Mouse (Mus musculus) midbrain, embryonic 15.5 days (tissue): ENCODE results near the gene Bud23. TPM values are rescaled to one million over a fixed set of nuclear protein-coding genes. Genes with fewer than 3 reads are reported as not detected.
"Not testable (repeated sequence)": the region's sequence is repeated elsewhere in the genome, so short reads cannot be mapped to it uniquely, and the experiment has no call there.

Source experiments
- ATAC-seq: fragments of 200-750 bp; cut with Nextera tagmentation; replicated peaks from 2 replicates; pipeline ENCODE4 v1.8.0; 2017; ENCODE audit warnings: moderate TSS enrichment
- H3K27ac ChIP-seq: fragments of 300-500 bp; sonication (generic); 2 replicates; pipeline ENCODE4 v1.5.1; 2015; ENCODE audit warnings: mild to moderate bottlenecking, inconsistent platforms
- H3K27me3 ChIP-seq: fragments of 300-500 bp; sonication (generic); replicated peaks from 2 replicates; pipeline ENCODE4 v1.6.1; 2015; ENCODE audit warnings: inconsistent platforms
- H3K36me3 ChIP-seq: fragments of 300-500 bp; sonication (generic); replicated peaks from 2 replicates; pipeline ENCODE4 v1.6.1; 2015; ENCODE audit warnings: inconsistent platforms
- H3K4me1 ChIP-seq: fragments of 300-500 bp; sonication (generic); 2 replicates; pipeline ENCODE4 v1.6.1; 2015; ENCODE audit warnings: inconsistent platforms
- H3K4me2 ChIP-seq: fragments of 300-500 bp; sonication (generic); 2 replicates; pipeline ENCODE4 v1.6.1; 2015; ENCODE audit warnings: inconsistent platforms, mild to moderate bottlenecking, moderate library complexity
- H3K4me3 ChIP-seq: fragments of 300-500 bp; sonication (generic); 2 replicates; pipeline ENCODE4 v1.5.1; 2015; ENCODE audit warnings: mild to moderate bottlenecking, inconsistent platforms
- H3K9ac ChIP-seq: fragments of 300-500 bp; sonication (generic); 2 replicates; pipeline ENCODE4 v1.6.1; 2015; ENCODE audit warnings: mild to moderate bottlenecking, inconsistent platforms
- H3K9me3 ChIP-seq: fragments of 300-500 bp; sonication (generic); 2 replicates; pipeline ENCODE4 v1.6.1; 2016; ENCODE audit warnings: inconsistent platforms
- WGBS: fragments of 180-500 bp; shearing (Covaris S2); methylation state at CpG from one replicate; pipeline ENCODE4 v1.1.7; 2015; ENCODE audit warnings: mixed read lengths; 5-methylcytosine and 5-hydroxymethylcytosine counted together
- polyA plus RNA-seq: library from polyadenylated mRNA; unstranded; fragments of >200 nt; fragmentation: Nextera tagmentation; extraction: Ambion mirVana; gene quantifications from 2 replicates; pipeline ENCODE4 v1.2.1, GENCODE M21; 2015

The Bud23 gene
- polyA plus RNA-seq: 78.1 and 82.5 TPM in 2 replicates

DNA sequence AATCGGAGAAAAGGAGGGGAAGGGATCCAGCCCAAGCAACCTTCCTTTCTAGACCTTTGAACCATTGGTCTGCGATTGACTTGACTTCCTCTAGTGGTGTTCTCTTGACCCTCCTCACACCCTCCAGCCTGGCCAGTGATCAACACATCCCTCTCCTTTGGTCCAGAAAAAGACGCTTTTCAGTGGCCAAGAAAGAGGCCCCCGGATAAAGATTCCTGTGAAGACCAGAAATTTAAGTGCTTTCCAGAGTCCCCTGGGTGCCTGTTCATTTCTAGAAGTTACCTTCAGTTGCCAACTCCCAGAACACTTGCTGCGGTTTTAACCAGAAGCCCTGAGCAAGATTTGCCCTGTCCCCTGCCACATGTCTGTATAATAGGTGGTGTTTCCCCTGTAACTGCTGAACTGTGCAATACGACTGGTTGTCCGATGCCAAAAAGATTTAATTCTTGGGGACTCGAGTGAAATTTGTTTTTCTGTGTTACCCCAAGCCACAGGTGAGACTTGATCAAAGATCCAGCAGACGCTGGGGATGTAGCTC is at the start of gene Bud23:
Gene Bud23 (minus strand): TSS at position 51 of the 538 bp plus-strand sequence.
- peaks cover 13% of the 10 kb centered on the region for H3K36me3 ChIP-seq
- H3K27me3 ChIP-seq, H3K9me3 ChIP-seq, ATAC-seq: not testable (repeated sequence)
- H3K4me1 ChIP-seq: peaks cover 27% of the 10 kb centered on the region
- H3K9ac ChIP-seq: peak within 1 kb of the TSS; percentile 87
- H3K27ac ChIP-seq: peak within 1 kb of the TSS; percentile 75
- peak within 1 kb of the TSS; percentile 96 for H3K4me3 ChIP-seq
- H3K4me2 ChIP-seq: peak within 1 kb of the TSS; percentile 79
- 80% methylated on average over 9 of the region's 9 CpGs for WGBS

DNA sequence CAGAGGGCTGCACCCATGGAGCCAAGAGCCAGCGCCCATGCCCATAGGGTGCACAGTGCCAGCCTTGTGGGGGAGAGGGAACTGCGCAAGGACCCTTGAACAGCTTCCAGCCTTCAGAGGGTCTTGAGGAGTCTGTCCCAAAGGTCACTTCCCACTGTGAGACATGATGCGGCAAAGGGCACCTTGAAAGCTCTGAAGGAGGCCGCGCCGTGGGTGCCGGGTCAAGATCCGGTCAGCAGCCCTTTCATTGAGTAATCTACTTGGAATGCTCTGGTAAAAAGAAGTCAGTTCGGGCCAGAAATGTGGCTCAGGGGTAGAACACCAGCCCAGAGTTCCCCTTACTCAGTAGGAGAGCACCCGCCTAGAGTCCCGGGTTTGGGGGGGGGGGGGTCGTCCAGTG is 49.0 kb upstream of the Bud23 start:
- Histone ChIP-seq H3K4me1 (no peaks in the 10 kb centered on the region), H3K4me2 (no peak overlapping the region), H3K27ac (no peak overlapping the region), H3K36me3 (no peaks in the 10 kb centered on the region), H3K9ac (no peak overlapping the region), H3K9me3 (no peaks in the 10 kb centered on the region), H3K4me3 (no peak overlapping the region), H3K27me3 (peaks cover 9% of the 10 kb centered on the region)
- no peak for ATAC-seq
- WGBS: 81% methylated on average over 12 of the region's 12 CpGs

DNA sequence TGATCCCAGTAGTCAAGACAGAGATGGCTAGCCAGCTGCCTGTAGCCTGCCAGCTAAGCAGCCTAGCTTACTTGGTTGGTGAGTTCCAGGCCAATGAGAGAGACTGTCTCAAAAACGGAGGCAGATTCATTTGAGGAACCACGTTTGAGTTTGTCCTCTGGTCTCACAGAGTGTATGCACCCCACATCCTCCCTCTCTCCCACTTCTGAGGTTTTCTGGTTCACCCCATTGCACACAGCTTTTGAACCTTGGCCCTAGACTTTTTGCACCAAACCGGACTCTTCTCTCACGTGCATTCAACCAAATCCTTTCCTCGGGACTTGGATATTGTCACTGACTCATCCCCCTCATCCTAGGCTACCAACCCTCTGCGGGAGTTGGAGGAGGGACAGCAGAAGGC is 45.2 kb upstream of the Bud23 start:
- Histone ChIP-seq H3K9me3 (no peaks in the 10 kb centered on the region), H3K36me3 (no peaks in the 10 kb centered on the region), H3K27me3 (peaks cover 42% of the 10 kb centered on the region), H3K9ac (no peak overlapping the region), H3K27ac (no peak overlapping the region), H3K4me2 (no peak overlapping the region), H3K4me1 (peaks cover 14% of the 10 kb centered on the region), H3K4me3 (no peak overlapping the region)
- 56% methylated on average over 6 of the region's 6 CpGs for WGBS
- no peak for ATAC-seq

DNA sequence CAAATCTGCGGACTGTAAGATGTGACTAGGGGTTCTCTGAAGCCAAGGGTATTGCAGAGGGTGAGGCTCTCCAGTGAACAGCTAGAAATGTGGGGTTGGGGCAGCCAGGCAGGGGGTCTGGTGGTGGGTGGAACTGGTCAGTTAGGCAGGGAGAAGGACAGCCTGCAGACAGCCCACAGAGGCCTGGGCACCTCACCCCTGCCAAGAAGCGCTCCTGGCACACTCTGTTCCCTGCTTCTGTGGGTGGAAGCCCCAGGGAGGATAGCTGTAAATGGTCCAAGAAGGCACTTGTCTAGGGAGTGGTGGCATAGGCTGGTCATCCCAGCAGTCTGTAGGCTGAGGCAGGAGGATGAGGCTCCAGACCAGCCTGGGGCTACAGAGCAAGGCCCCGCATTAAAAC is 44.7 kb upstream of the Bud23 start:
- no peak overlapping the region for H3K27ac ChIP-seq
- 95% methylated on average over 3 of the region's 3 CpGs for WGBS
- H3K9me3 ChIP-seq: no peaks in the 10 kb centered on the region
- H3K4me1 ChIP-seq: peaks cover 14% of the 10 kb centered on the region
- no peak for ATAC-seq
- no peak overlapping the region for H3K9ac ChIP-seq
- no peaks in the 10 kb centered on the region for H3K36me3 ChIP-seq
- no peak overlapping the region for H3K4me2 ChIP-seq
- H3K4me3 ChIP-seq: no peak overlapping the region
- H3K27me3 ChIP-seq: peaks cover 45% of the 10 kb centered on the region

DNA sequence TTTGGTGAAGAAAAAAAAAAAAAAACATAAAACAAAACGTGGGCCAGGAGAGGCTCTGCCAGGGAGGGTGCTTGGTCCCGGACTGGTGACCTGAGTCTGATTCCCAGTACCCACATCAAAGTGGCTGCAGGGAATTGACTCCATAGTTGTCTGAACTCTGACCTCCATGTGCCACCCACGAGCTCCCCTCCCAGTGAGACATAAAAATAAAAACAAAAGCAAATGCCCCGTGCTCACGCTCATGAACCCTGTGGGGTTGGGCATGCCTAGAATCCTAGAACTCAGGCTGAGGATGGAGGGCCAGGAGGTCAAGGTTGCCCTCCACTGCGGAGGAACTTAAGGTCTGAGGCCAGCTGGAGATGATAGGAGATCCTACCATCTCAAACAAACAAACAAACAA is 44.3 kb upstream of the Bud23 start:
- no peak for ATAC-seq
- Histone ChIP-seq H3K9me3 (no peaks in the 10 kb centered on the region), H3K9ac (no peak overlapping the region), H3K27ac (no peak overlapping the region), H3K4me2 (no peak overlapping the region), H3K27me3 (peaks cover 49% of the 10 kb centered on the region), H3K36me3 (no peaks in the 10 kb centered on the region), H3K4me1 (peaks cover 14% of the 10 kb centered on the region), H3K4me3 (no peak overlapping the region)
- WGBS: 69% methylated on average over 6 of the region's 6 CpGs

DNA sequence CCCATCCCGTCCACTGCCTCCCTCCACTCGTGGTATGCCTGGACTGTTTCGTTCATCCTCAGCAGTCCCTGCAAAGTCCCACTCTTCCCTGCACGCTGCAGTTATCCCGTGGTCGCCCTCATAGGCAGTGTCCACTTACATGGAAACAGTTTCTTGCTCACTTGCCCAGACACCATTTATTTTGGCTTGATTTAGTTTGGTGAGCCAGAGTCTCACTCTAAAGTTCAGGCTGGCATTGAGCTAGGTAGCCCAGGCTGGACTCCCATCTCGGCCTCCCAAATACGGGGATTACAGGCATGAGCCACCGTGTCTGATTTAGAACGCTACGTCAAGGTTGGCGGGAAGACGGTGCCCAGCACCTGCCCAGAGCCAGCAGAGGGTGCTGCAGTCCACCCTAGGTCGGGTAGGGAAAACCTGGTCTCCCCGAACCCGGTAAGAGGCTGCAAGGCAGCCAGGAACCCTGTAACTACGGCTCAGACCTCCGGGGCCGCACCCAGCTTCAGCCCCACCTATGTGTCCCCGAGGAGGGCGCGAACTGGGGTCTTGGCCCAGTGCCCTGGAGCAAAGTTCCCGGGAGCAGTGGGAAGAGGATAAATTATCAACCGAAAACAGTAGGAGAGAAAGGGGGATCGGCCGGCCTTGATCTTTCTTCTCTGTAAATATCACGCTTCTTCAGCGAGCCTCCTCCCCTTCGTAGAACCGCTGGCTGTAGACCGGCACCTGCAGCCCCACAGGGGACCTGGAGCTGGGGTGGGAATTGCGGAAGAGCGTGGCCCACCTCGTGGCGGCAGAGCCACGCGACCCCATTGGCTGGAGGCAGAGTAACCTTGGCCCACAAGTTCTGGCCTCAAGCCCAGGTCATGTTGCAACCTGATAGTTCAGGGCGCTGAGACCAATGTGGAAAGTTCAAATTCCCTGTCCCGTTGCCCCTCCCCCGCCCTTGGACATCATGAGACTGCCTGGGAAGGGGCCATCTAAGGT is 43.1 kb upstream of the Bud23 start:
- H3K27ac ChIP-seq: no peak overlapping the region
- no peaks in the 10 kb centered on the region for H3K9me3 ChIP-seq
- H3K4me3 ChIP-seq: peak overlapping the region; percentile 45
- peaks cover 50% of the 10 kb centered on the region for H3K27me3 ChIP-seq
- peaks cover 14% of the 10 kb centered on the region for H3K4me1 ChIP-seq
- H3K4me2 ChIP-seq: peak overlapping the region; percentile 80
- 12% methylated on average over 40 of the region's 40 CpGs for WGBS
- ATAC-seq: no peak
- H3K36me3 ChIP-seq: no peaks in the 10 kb centered on the region
- no peak overlapping the region for H3K9ac ChIP-seq

DNA sequence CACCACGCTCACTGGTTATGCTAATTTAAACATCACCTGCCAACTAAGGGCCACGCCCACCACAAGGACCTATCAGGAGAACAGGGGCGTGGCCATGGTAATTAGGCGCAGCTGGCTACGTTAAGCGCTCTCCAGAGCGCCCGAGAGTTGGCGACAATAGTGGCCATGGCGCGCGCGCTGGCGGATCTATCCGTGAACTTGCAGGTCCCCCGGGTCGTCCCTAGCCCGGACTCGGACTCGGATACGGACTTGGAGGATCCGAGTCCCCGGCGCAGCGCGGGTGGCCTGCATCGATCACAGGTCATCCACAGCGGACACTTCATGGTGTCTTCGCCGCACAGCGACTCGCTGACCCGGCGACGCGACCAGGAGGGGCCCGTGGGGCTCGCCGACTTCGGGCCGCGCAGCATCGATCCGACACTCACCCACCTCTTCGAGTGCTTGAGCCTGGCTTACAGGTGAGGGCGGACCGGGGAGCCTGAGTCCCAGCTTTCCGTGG is 42.0 kb upstream of the Bud23 start:
- Histone ChIP-seq H3K4me2 (peak overlapping the region; percentile 80), H3K9me3 (no peaks in the 10 kb centered on the region), H3K27ac (no peak overlapping the region), H3K36me3 (no peaks in the 10 kb centered on the region), H3K4me1 (peaks cover 14% of the 10 kb centered on the region), H3K27me3 (peaks cover 50% of the 10 kb centered on the region), H3K4me3 (peak overlapping the region; percentile 45), H3K9ac (peak overlapping the region; percentile 32; the same call in 1 of the 2 replicates)
- 0% methylated on average over 48 of the region's 48 CpGs for WGBS
- peak; percentile 80 for ATAC-seq

DNA sequence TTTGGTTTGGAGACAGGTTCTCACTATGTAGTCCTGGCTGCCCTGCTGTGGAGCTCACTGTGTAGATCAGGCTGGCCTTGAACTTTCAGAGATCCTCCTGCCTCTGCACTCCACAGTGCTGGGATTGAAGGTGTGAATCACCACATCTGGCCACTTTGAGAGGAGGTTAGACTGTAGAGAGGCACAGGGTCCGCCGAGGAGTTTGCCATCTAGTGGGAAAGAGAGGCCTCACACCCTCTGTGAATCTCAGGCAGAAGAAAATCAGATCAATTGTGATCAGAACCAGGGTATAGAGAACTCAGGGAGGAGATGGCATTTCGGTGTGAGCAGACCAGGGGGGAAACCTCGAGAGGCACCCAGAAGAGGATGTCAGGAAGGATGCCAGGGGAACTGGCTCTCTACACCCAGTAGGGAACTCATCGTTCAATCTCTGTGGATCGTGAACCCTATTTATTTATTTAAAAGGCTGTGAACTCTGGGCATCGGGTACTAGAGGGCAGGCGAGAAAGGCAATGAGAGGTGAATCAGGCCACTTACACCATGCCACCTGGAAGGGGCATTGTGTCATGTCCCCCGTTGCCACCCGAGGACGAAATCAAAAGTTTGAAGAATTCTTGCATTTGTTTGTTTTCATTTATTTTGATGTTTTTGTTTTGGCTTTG is 39.4 kb upstream of the Bud23 start:
- Histone ChIP-seq H3K27ac (no peak overlapping the region), H3K4me3 (no peak overlapping the region), H3K9me3 (no peaks in the 10 kb centered on the region), H3K36me3 (no peaks in the 10 kb centered on the region), H3K9ac (no peak overlapping the region), H3K4me2 (no peak overlapping the region), H3K27me3 (peaks cover 44% of the 10 kb centered on the region), H3K4me1 (peaks cover 14% of the 10 kb centered on the region)
- ATAC-seq: no peak
- 66% methylated on average over 11 of the region's 11 CpGs for WGBS

DNA sequence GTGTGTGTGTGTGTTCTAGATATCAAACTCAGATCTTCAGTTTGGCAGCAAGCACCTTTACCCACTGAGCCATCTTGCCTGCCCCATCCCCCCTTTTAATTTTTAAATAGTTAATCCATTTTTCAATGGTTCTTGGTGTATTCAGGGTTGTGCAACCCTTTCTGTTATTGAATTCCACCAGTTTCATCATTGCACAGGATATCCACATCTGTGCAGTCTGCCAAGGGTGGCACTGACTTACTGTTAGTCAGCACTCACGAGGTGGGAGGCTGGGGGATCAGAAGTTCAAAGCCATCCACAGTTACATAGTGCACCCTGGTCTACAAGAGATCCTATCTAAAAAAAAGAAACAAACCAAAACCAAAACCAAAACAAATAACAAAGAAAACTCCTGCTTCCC is 36.2 kb upstream of the Bud23 start:
- ATAC-seq: no peak
- no peak overlapping the region for H3K4me3 ChIP-seq
- 69% methylated on average over 1 of the region's 1 CpGs for WGBS

DNA sequence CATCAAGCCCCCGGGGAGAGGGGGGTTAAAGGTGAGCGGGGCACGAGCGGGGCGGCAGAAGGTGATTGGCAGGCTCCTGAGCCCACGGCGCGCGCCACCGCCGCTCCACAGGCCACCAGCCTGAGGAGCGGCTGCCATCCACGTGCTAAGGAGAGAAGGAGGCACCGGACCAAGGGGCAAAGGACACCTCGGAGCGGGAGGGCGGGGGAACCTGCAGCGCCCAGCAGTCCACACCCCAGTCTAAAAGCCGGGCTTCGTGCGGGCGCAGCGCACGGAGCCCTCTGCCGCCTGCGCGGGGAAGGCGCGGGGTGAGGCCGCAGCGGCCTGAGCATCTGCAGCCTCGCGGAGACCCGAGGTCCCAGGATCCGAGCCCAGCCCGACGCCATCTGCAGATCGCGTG is 24.9 kb upstream of the Bud23 start, which contains the start of gene Mlxipl:
Gene Mlxipl (plus strand): TSS at position 238 of the 400 bp plus-strand sequence.
- H3K36me3 ChIP-seq: no peaks in the 10 kb centered on the region
- H3K9me3 ChIP-seq: no peaks in the 10 kb centered on the region
- H3K27me3 ChIP-seq: peaks cover 46% of the 10 kb centered on the region
- WGBS: 3% methylated on average over 37 of the region's 39 CpGs
- no peak within 1 kb of the TSS for H3K9ac ChIP-seq
- no peak for ATAC-seq
- no peak within 1 kb of the TSS for H3K4me2 ChIP-seq
- H3K4me3 ChIP-seq: no peak within 1 kb of the TSS
- H3K4me1 ChIP-seq: no peaks in the 10 kb centered on the region
- H3K27ac ChIP-seq: no peak within 1 kb of the TSS

More for the DNA sequence above, 36.2 kb upstream of the Bud23 start:
- H3K36me3 ChIP-seq: no peaks in the 10 kb centered on the region
- no peaks in the 10 kb centered on the region for H3K9me3 ChIP-seq
- no peak overlapping the region for H3K27ac ChIP-seq
- H3K4me2 ChIP-seq: no peak overlapping the region
- no peak overlapping the region for H3K9ac ChIP-seq
- H3K4me1 ChIP-seq: no peaks in the 10 kb centered on the region
- peaks cover 17% of the 10 kb centered on the region for H3K27me3 ChIP-seq

DNA sequence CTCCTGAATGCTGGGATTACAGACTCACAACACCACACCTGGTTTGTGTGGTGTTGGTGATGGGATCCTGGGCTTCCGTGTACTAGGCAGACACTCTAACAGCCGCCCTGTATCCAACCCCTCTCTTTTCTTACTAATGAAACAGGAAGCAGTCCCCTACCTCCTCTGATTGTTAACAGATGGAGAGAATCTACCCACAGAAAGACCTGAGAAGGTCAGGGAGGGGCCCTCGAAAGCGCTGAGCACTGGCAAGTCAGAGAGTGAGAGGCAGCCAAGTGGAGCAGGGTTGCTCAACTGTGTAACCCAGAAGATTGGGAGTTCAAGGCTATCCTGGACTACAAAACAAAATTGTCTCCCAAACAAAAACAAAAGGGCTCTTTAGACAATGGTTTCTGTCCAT is 22.1 kb upstream of the Bud23 start:
- no peaks in the 10 kb centered on the region for H3K36me3 ChIP-seq
- H3K27me3 ChIP-seq: peaks cover 40% of the 10 kb centered on the region
- H3K4me1 ChIP-seq: no peaks in the 10 kb centered on the region
- WGBS: 68% methylated on average over 4 of the region's 4 CpGs
- H3K4me3 ChIP-seq: no peak overlapping the region
- no peak overlapping the region for H3K9ac ChIP-seq
- H3K4me2 ChIP-seq: no peak overlapping the region
- no peak for ATAC-seq
- no peak overlapping the region for H3K27ac ChIP-seq
- no peaks in the 10 kb centered on the region for H3K9me3 ChIP-seq

DNA sequence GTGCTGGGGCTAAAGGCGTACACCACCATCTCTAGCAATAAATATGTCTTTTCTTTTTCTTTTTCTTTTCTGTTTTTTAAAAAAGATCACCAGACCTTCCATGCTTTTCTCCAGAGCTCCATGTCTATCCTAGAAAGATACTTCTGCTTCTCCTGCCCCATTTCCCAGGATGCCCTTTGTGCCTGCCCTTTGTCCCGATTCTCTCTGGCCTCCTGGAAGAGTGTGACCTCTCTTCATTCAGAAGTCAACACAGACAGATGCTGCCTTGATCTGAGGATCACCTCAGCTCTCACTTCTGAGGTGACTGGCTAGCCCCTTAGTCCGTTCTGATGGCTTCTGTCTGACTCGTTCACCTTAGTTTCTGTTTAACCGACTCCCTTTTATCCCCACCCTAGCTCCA is 15.8 kb upstream of the Bud23 start:
- no peak for ATAC-seq
- H3K9me3 ChIP-seq: no peaks in the 10 kb centered on the region
- H3K9ac ChIP-seq: no peak overlapping the region
- no peak overlapping the region for H3K4me2 ChIP-seq
- no peak overlapping the region for H3K27ac ChIP-seq
- H3K36me3 ChIP-seq: no peaks in the 10 kb centered on the region; the same call in 1 of the 2 replicates
- H3K27me3 ChIP-seq: no peaks in the 10 kb centered on the region
- WGBS: 82% methylated on average over 5 of the region's 5 CpGs
- H3K4me3 ChIP-seq: no peak overlapping the region
- peaks cover 16% of the 10 kb centered on the region for H3K4me1 ChIP-seq
